Mouse (Mus musculus): ENCODE results near the gene Hook2.

Hook2 gene

DNA sequence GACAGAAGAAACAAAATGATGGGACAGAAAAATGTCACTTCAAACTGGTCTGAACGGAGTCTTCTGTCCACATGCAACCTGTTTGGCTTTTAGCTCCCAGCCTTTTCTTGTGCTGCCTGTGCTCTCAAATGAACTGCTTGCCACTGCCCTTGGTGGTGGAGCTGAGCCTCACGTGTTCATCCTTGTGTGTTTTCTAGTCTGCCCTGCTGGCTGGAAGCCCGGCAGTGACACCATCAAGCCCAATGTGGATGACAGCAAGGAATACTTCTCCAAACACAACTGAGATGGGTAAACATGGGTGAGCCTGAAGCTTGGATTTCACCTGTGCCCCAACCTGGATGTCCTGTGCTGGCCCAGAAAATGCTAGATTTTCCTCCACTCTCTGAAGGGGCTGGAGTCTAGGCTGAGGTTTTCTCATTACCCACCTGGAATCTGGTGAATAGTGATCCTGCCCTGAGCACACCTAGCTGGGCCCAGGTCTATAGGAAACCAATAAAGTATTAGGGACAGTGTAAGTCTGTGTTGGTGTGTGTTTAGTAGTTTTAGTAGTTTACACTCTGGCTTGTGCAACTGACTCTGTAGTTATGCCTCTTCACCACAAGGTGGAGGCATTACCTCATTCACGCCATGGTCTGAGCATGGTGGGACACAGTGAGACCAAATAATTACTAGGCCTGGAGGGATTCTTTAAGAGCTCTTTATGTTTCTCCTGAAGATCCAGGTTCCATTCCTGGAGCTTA lies 16.4 kb upstream of the Hook2 start:
- DNase-seq, result peak; percentile 64 to 72

DNA sequence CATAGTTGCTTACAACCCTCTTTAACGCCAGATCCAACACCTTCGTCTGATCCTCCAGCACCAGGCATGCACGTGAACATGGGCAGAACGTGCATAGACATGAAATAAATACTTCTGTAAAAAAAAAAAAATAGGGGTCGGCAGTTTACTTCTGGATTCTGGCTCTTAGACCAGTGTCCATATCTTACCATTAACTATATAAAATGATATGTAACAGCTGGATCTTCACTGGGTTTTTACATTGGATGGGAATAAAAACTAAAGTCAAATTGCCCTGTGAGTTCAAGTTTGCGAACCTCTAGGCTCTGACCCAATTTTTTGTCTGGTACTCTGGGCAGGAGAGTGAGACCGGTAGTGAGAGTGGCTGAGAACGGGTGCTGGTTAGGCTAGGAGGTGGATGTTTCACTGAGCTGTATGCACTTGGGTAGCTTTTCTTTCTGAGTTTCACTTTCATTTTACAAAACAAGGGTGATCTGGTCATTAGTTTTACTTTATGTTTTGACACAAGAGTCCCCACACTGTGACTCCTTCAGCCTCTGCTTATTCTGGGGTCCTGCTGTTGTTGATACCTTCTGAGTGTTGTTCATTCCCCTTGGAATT lies 15.8 kb upstream of the Hook2 start:
- no peak for DNase-seq

- DNase-seq, result peak; percentile 61 to 73
These were observed 15.0 kb upstream of the Hook2 start for GRCm38 (mm10) chr8:84975434-84975833.

GRCm38 (mm10) chr8:84976031-84976762 lies 14.2 kb upstream of the Hook2 start:
- DNase-seq, result peak; percentile 95 to 97

- peak in 1 of 2 experiments; percentile 61 for DNase-seq
These were observed 13.5 kb upstream of the Hook2 start for GRCm38 (mm10) chr8:84976763-84977434.

DNA sequence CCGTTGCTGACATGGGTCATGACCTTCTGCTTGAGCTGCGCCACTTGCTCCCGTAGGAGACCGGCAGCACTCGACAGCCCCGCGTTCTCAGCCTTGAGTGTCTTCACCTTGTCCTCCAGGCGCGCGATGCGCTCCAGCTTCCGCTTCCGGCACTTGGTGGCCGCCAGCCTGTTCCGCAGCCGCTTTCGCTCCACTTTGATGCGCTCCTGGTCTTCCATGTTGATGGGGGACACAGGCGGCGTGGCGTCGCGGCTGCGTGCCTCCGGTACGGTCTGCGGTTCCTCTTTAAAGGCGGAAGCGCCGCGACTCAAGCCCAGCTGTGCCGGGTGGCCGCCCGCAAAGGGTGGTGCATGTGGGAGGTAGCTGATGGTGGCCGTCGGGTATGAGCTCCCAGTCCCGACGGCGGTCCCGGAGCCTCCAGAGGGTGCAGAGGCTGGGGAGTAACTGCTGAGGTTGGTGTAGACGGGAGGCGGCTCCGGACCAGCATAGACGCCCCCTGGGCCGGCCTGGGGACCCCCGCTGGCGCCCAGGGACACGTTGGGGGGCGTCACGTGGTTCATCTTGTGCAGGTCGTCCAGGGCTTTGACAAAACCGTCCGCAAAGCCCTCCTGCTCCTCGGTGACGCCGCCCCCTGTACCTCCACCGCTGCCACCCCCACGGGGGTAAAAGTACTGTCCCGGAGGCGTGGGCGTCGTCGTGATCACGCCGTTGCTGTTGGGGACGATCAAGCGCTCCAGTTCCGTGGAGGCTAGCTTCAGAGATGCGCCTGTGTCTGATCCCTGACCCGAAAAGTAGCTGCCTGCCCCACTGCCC lies 12.8 kb upstream of the Hook2 start:
- DNase-seq, result peak; percentile 40 to 60

DNA sequence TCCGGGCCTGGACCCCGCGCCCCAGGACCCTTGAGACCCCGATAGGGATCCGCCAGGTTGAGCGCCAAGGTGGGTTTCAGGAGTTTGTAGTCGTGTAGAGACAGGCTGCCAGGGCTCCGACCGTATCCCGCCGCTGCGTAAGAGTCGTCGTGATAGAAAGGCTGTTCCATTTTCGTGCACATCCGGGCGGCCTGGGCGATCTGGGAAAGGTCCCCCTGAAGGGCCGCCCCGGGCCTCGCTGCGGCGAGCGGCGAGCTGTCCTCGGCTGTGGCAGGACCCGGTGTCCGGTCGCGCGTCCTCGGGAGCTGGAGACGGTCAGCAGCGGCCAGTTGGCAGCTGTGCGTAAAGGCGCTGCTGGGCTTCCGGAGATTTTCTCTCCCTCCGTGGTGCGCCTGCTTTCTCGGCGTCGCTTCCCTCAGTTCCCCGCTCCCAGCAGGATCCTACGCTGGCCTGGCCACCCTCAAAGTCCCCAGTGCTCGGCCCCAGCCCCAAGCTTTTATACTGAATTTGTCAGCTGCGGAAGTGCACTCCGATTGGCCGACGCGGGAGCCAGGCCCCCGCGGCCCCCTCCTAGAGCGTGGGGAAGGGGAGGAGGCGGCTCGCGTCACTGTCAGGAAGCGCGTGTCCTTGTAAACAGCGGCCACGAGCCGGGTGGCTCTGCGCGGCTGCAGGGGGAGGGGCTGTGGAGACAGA lies 12.0 kb upstream of the Hook2 start, which contains the start of gene Junb:
Gene Junb (minus strand): TSS at position 471 of the 693 bp plus-strand sequence.
- peak; percentile 96 to 97 for DNase-seq

- peak; percentile 96 to 97 for DNase-seq
These were observed 10.6 kb upstream of the Hook2 start for GRCm38 (mm10) chr8:84979599-84980421.

- peak; percentile 95 to 97 for DNase-seq
These were observed 9.6 kb upstream of the Hook2 start for GRCm38 (mm10) chr8:84980622-84981358.

GRCm38 (mm10) chr8:84981644-84982498 lies 8.5 kb upstream of the Hook2 start:
- peak; percentile 55 to 72 for DNase-seq

- DNase-seq, result no peak
These were observed 7.8 kb upstream of the Hook2 start for GRCm38 (mm10) chr8:84982499-84983011.

- peak; percentile 61 to 69 for DNase-seq
These were observed 5.9 kb upstream of the Hook2 start for GRCm38 (mm10) chr8:84984294-84985048.

DNA sequence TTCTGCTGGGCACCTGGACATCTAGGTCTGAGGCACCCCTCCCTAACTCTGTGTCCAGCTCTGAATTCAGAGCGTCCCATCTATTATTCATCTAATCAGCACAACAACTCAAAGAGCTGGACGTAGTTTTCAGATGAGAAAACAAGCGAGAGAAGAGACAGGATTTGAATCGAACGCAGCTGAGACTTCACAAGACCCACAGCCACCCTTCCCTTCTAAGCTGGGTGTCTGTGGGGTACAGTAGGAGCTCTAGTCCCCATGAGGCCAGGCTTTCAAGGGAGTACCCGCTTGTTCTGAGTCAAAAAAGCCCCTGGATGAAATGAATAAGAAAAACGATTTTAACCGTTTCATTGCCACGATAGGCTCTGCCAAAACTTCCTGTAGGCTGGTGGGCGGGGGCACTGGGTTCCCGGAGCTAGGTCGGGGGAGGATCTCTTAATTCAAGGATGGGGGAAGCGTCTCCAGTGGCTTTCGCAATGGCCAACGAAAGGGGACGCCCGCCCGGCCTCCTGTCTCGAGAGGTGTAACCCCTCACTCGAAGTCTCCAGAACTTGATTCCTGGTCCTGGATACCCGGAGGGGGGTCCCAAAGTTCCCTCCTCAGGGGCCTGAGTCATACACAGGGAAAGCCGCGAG lies 5.2 kb upstream of the Hook2 start:
- peak in 1 of 2 experiments; percentile 33 for DNase-seq

- DNase-seq, result peak; percentile 89 to 91
These were observed 4.6 kb upstream of the Hook2 start for GRCm38 (mm10) chr8:84985684-84986378.

GRCm38 (mm10) chr8:84986379-84986945 lies 3.9 kb upstream of the Hook2 start:
- DNase-seq, result no peak

DNA sequence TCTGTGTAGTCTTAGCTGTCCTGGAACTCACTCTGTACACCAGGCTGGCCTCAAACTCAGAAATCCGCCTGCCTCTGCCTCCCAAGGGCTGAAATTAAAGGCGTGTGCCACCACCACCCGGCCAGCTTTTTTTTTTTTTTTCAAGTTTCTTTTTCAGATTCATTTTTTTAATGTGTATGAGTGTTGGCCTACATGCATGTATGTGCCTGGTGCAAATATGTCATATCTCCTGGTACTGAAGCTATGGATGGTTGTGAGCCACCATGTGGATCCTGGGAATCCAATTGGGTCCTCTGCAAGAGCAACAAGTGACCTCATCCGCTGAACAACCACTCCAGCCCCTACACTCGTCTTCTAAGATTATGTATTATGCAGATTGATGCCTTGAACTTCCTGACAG lies 3.0 kb upstream of the Hook2 start:
- DNase-seq, result no peak

Data from kidney, adult 8-10 months (tissue).